Mouse (Mus musculus) retina, adult 2 months (tissue): ENCODE measurements around the gene Ttc28.

ENCODE experiments used
- DNase-seq: peaks from one replicate; pipeline ENCODE4 v3.0.0-alpha.2; 2012; ENCODE audit warnings: low read depth, low spot score

Ttc28 gene

DNA sequence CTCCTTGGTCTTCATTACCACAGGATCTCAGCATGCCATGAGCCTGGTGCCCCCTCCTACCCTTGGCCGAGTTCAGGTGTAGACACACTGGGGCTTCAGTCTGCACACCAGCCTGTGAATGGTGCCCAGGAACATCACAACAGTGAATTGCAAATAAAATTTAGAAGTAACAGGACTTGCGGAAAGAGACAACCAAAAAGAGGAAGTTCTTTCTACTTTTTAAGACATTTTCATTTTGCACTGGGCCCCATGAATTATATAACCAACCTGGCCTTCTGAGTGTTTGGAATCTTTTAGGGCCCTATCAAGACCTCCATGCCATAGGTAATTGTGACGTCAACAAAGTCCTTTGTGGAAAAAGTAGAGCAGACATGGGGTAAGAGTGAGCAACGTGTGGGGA, 170.0 kb downstream of the Ttc28 start:
- no peak for DNase-seq

DNA sequence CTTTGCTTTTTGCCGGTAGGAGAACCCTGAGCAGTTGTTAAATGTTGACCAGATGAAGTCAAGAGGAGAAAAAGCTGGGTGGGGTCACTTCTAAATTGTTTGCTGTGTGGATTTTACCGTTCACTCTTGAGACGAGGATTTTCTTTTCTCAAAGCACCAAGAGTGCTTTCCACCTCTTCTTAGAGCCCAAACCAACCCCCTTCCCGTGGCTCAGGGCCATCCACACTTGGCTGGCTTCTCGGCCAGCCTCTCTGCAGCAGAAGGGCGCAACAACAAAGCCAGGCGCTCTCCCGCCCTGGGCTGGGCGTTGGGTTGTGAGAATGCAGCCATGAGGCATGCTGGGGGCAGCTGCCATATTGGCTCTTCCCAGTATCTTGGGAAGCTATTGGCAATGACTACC, 170.5 kb downstream of the Ttc28 start:
- DNase-seq = no peak

- no peak for DNase-seq
These were observed 174.8 kb downstream of the Ttc28 start for GRCm38 (mm10) chr5:111054380-111054779.

GRCm38 (mm10) chr5:111054848-111055428, 175.3 kb downstream of the Ttc28 start:
- DNase-seq = no peak

- no peak for DNase-seq
These were observed 175.9 kb downstream of the Ttc28 start for GRCm38 (mm10) chr5:111055507-111055906.

DNA sequence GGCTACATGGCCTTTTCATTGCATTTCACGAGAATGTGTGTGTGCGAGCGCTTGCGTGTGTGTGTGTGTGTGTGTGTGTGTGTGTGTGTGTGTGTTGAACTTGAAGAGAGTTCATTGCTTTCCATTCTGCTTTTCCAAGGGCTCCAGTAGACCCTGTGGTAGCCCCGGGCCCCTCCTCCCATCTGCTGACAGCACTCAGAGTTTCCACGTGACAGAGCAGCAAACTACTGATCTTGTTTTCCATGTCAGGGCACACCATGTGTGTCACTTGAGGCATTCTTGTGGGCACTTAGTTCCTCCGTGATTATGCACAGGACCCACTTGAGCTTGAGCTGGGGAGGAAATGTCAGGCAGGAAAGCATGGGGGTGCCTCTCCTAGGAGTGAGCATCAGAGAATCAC, 177.5 kb downstream of the Ttc28 start:
- no peak for DNase-seq

GRCm38 (mm10) chr5:111058401-111059139, 179.0 kb downstream of the Ttc28 start:
- no peak for DNase-seq

DNA sequence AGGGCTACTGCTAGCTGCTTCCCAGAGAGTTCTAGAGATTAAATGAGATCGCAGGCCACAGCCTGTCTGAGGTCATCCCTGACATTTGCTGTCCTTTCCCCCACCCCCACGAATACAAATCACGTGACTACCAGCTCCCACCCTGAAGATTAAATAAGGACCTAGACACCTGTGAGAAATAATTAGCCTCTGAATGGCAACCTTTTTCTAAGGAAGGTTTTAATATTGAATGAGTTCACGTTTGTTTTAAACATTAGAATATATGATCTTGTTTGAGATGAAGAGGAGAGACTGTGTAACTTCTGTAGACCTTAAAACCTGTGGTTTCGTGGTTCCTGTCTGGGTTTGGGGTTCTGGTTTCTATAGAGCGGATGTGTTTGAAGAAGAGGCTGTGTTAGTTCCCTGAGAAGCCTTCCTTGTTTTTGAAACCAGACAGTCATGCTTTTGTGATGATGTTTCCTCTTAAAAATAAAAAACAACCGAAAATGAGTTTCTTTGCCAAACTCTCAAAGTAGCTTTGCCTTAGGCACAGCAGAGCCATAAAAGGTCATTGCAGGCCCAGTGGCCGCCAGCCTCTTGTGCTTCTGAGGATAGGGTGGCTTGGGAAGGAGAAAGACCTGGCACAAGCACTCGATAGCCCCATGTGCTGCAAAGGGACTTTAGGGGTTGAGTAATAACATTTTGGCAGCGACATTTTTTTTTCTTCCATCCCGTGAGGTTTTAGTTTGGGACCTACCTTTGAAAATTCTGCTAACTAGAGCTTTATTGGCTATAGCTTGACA, 179.7 kb downstream of the Ttc28 start:
- DNase-seq = no peak

DNA sequence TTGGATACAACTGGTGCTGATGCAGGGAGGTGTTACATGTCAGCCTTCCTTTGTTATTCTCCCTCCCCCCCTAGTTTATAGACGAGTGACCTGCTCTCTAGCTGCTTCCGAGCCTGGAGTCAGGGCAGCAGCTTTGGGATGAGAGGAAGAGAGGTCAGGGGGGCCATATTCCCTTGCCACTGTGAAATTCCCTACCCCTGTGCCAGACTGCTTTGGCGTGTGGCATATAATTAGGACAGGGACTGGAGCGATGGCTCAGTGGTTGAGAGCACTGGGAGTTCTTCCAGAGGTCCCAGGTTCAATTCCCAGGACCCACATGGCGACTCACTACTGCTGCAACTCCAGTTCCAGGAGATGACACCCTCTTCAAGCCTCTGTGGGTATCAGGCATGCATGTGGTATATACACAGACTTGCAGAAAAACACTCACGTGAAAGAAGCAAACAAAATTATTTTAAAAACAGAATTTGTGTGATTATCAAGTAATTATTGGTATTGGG, 180.7 kb downstream of the Ttc28 start:
- DNase-seq = no peak

GRCm38 (mm10) chr5:111063155-111063554, 183.6 kb downstream of the Ttc28 start:
- no peak for DNase-seq

DNA sequence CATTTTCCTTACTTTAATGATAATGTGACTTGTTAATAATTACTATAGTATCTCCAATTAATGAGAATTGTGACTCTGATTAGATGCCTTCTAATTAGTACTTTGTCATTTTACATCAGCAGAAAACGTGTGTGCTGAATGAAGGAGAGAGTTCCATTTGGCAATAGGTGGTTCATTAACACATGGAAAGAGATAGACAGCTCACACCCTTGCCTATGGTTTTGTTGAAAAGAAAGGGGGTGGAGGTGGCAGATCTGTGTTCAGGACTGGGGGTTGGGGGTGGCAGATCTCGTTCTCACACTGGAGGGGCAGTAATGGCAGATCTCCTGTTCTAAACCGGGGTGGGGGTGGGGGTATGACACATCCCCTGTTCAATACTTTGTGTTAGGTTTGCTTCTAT, 184.4 kb downstream of the Ttc28 start:
- no peak for DNase-seq

- DNase-seq = no peak
These were observed 186.2 kb downstream of the Ttc28 start for GRCm38 (mm10) chr5:111065770-111066169.

GRCm38 (mm10) chr5:111069503-111069902, 189.9 kb downstream of the Ttc28 start:
- DNase-seq = no peak

DNA sequence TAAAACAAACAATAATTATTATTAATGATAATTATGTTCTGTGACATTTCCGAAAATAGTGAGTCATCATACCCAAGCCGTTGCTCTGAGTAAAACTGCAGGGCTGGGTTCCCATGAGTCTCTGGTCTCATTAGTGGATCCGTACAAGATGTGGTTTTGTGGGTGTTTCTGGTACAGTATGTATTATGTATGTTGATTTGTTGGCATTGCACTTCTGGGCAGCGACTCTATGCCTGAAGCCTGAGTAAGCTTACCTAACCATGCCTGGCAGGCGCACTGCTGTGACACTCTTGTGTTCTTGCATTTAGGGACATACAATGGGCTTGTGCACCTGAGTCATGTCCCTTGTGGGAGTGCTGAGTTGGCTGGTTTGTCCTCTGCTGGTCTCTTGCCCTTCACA, 190.3 kb downstream of the Ttc28 start:
- no peak for DNase-seq

DNA sequence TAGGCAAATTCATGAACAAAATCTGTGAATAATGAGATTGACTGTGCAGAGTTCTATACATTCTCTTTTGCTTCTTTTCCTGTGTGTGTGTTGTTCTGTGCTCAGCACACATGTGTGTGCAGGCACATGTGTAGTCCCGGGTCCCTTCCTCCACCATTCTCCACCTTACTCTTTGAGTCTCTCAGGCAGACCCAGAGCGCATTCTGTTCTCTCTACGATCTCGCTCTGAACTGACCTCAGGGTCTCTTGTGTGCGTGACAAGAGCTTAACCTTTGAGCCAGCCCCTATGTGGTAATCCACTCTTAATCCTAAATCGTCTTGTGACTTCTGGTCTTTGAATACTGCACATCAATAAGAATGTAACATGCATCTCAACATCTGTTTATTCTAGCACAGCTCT, 190.8 kb downstream of the Ttc28 start:
- no peak for DNase-seq

- DNase-seq = no peak
These were observed 193.7 kb downstream of the Ttc28 start for GRCm38 (mm10) chr5:111073316-111073736.

DNA sequence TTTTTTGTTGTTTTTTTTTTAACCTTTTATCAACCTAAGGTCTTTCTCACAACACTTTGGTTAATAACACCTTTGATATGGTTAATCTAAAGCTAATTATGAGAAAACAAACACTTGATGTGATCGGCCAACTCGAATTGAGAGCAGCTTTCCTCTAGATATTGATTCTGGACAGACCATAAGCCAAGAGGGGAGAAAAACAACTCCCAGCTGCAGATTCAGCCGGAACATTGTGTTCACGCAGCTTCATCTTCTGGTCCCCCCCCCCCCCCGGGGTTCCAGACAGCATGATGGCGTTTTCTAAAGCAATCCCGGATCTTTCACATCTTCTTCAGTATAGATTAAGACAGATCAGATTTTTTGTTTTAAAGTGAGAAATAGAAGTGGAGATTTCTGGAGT, 194.4 kb downstream of the Ttc28 start:
- DNase-seq = no peak

DNA sequence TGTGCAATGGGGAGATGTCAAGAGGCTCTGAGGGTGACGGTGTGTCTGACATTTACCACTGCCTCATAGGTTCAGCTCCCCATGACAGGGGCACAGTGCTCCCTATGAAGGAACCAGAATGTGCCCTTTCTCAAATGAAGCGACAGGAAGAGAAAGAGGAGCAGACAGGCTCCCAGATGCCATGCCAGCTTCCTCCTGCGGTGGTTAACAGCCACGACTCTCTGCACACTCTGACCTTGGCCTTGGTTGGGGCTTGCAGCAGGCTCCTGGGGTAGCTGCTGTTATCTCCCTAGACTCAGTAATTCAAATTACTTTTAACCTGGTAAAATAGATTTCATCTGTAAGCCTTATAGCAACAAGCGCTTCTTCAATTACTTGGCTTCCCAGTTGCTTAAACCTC, 196.2 kb downstream of the Ttc28 start:
- DNase-seq = no peak

DNA sequence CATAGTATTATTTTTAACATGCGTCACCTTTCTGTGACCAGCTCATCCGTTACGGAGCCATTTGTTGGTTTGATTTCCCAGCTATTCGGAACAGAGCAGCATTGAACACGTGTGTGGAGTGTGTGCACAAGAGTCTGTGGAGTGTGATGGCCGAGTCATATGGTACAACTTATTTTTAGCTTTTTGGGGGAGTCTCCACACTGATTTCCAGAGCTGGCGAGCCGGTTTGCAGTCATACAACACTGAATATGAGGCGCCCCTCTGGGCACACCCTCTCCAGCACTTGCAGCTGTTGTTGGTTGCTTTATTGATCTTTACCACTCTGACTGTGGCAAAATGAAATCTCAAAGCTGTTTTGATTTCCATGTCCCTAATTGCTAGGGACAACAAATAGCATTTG, 197.7 kb downstream of the Ttc28 start:
- DNase-seq = no peak

DNA sequence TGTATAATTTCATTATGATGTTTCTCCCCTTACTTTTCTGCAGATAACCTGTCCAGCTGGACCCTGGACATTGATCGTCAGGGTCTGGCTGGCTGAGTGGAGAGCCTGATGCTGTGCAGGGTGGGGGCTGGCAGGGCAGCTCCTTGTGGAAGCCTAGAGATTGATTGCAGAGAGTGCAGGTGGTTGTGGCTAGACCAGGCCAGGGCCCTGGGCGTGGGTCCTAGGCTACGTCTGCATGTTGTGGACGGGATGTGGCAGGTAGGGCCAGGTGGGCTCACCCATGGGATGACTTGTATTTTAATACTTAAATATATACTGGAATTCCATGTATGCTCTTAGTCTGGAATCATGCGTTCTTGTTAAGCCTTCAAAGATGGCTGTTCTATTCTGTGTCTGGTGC, 201.0 kb downstream of the Ttc28 start:
- DNase-seq = no peak

DNA sequence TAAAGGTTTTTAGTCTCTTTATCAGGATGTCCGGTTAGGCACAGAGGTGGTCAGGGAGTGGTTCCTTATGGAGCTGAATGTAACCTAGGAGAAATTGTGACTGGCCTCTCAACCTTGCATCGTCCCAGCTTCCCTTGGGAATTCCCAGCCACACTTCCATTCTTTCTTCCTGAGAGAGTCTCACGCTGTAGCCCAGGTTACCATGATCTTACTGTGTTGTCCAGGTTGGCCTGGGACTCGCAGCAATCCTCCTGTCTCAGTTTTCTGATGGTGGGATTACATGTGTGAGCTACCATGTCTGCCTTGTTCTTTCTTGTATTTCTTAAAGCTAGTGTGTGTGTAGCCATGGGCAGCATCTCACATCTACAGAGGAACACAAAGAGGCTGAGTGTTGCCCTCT, 206.2 kb downstream of the Ttc28 start:
- no peak for DNase-seq

DNA sequence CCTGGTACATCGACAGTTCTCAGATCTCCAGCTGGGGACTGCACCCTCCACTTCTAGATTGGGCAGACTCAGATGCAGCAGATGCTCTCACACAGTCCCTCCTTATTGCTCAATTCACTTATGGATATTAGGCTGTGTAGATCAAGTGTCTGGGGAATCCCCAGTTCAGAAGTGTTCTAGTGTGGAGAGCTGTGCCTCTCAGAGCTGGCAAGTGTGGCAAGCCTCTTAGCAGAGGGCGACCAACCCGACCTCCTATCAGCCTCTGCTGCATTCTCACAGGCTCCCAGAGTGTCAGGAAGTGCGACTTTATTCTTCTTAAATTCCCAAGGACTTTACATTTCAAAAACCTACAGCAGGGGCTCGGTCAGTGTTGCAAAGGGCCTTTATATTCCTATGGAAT, 217.1 kb downstream of the Ttc28 start:
- no peak for DNase-seq
